Mouse (Mus musculus) cerebellum, adult 11 months (tissue): ENCODE measurements around the gene Sos2.
A peak's percentile ranks its signal among the peaks of the same experiment; 100 is the strongest.
"Not testable (repeated sequence)": the region's sequence is repeated elsewhere in the genome, so short reads cannot be mapped to it uniquely, and the experiment has no call there.

Experiments used
- DNase-seq: peaks from one replicate; pipeline ENCODE4 v3.0.0; 2022

The Sos2 gene

GRCm38 (mm10) chr12:69674576-69675537, 6.8 kb downstream of the Sos2 start:
- DNase-seq: no peak

GRCm38 (mm10) chr12:69674176-69674575, 7.5 kb downstream of the Sos2 start:
- no peak for DNase-seq

GRCm38 (mm10) chr12:69666721-69667120, 14.9 kb downstream of the Sos2 start:
- DNase-seq: no peak

GRCm38 (mm10) chr12:69661658-69662057, 20.0 kb downstream of the Sos2 start:
- no peak for DNase-seq

GRCm38 (mm10) chr12:69653973-69654372, 27.7 kb downstream of the Sos2 start:
- DNase-seq: not testable (repeated sequence)

GRCm38 (mm10) chr12:69649511-69649910, 32.1 kb downstream of the Sos2 start:
- DNase-seq: no peak

- no peak for DNase-seq
Observed at GRCm38 (mm10) chr12:69645821-69646616, 35.6 kb downstream of the Sos2 start.

- no peak for DNase-seq
Observed at GRCm38 (mm10) chr12:69644877-69645276, 36.8 kb downstream of the Sos2 start.

- no peak for DNase-seq
Observed at GRCm38 (mm10) chr12:69642877-69643276, 38.8 kb downstream of the Sos2 start.

- DNase-seq: no peak
Observed at GRCm38 (mm10) chr12:69634761-69635160, 46.9 kb downstream of the Sos2 start.

GRCm38 (mm10) chr12:69618590-69618989, 63.1 kb downstream of the Sos2 start:
- not testable (repeated sequence) for DNase-seq

- DNase-seq: no peak
Observed at GRCm38 (mm10) chr12:69604367-69604766, 77.3 kb downstream of the Sos2 start.

GRCm38 (mm10) chr12:69597446-69597845, 84.2 kb downstream of the Sos2 start:
- DNase-seq: no peak

GRCm38 (mm10) chr12:69593130-69593529, 88.5 kb downstream of the Sos2 start:
- no peak for DNase-seq

GRCm38 (mm10) chr12:69583270-69583629, 98.4 kb downstream of the Sos2 start:
- no peak for DNase-seq

GRCm38 (mm10) chr12:69582613-69583269, 98.9 kb downstream of the Sos2 start, which contains the start of gene Vcpkmt:
Vcpkmt (minus strand) TSS chr12:69583028.
- DNase-seq: peak; percentile 84

- no peak for DNase-seq
Observed at GRCm38 (mm10) chr12:69582216-69582612, 99.4 kb downstream of the Sos2 start.

- DNase-seq: no peak
Observed at GRCm38 (mm10) chr12:69579623-69580022, 102.0 kb downstream of the Sos2 start.

- no peak for DNase-seq
Observed at GRCm38 (mm10) chr12:69576120-69576627, 105.5 kb downstream of the Sos2 start.

- DNase-seq: peak; percentile 78
Observed at GRCm38 (mm10) chr12:69573916-69574881, 107.5 kb downstream of the Sos2 start.

GRCm38 (mm10) chr12:69573271-69573670, 108.4 kb downstream of the Sos2 start:
- no peak for DNase-seq

GRCm38 (mm10) chr12:69569926-69570325, 111.7 kb downstream of the Sos2 start:
- no peak for DNase-seq
